Mouse (Mus musculus) limb, embryonic 14.5 days (tissue): Measurements from ENCODE around the gene Eif3m. TPM values are rescaled to one million over a fixed set of nuclear protein-coding genes. Genes with fewer than 3 reads are reported as not detected.

Experiments
- ATAC-seq: fragments of 200-750 bp; cut with Nextera tagmentation; 2 replicates; pipeline ENCODE4 v1.8.0; 2017; ENCODE audit warnings: low read depth, moderate number of reproducible peaks, moderate TSS enrichment; ENCODE audit not compliant: low FRiP score
- DNase-seq: peaks from one replicate; pipeline ENCODE4 v3.0.0-alpha.2; 2015; ENCODE audit warnings: low spot score
- H3K27ac ChIP-seq: fragments of 300-500 bp; sonication (generic); replicated peaks from 2 replicates; pipeline ENCODE4 v1.5.1; 2014; ENCODE audit warnings: low read depth, mild to moderate bottlenecking, low read length, moderate library complexity, mixed read lengths
- H3K27me3 ChIP-seq: fragments of 300-500 bp; sonication (generic); 2 replicates; pipeline ENCODE4 v1.6.1; 2014; ENCODE audit warnings: low read length, mixed read lengths; ENCODE audit not compliant: control insufficient read depth, insufficient read depth
- H3K36me3 ChIP-seq: fragments of 300-500 bp; sonication (generic); 2 replicates; pipeline ENCODE4 v1.6.1; 2014; ENCODE audit warnings: mild to moderate bottlenecking, low read length, moderate library complexity, mixed read lengths; ENCODE audit not compliant: control insufficient read depth, insufficient read depth
- H3K4me1 ChIP-seq: fragments of 300-500 bp; sonication (generic); 2 replicates; pipeline ENCODE4 v1.6.1; 2014; ENCODE audit warnings: antibody characterized with exemption, low read length, mixed read lengths; ENCODE audit not compliant: control insufficient read depth, insufficient read depth
- H3K4me2 ChIP-seq: fragments of 300-500 bp; sonication (generic); replicated peaks from 2 replicates; pipeline ENCODE4 v1.6.1; 2014; ENCODE audit warnings: low read depth, mild to moderate bottlenecking, low read length, moderate library complexity; ENCODE audit not compliant: severe bottlenecking
- H3K4me3 ChIP-seq: fragments of 300-500 bp; sonication (generic); replicated peaks from 2 replicates; pipeline ENCODE4 v1.5.1; 2014; ENCODE audit warnings: low read length
- H3K9ac ChIP-seq: fragments of 300-500 bp; sonication (generic); 2 replicates; pipeline ENCODE4 v1.6.1; 2014; ENCODE audit warnings: mild to moderate bottlenecking, low read depth, low read length, moderate library complexity; ENCODE audit not compliant: severe bottlenecking
- H3K9me3 ChIP-seq: fragments of 300-500 bp; sonication (generic); 2 replicates; pipeline ENCODE4 v1.6.1; 2016; ENCODE audit warnings: low read length; ENCODE audit not compliant: control insufficient read depth
- POLR2A ChIP-seq: fragments of 200-500 bp; IDR thresholded peaks from 2 replicates; pipeline ENCODE4 v1.8.0; 2012; ENCODE audit warnings: inconsistent platforms, mild to moderate bottlenecking, moderate library complexity, borderline replicate concordance; ENCODE audit not compliant: insufficient read depth, insufficient read length; ENCODE audit errors: extremely low read depth
- WGBS: fragments of 180-500 bp; shearing (Covaris S2); extraction: QIAGEN DNeasy Blood & Tissue Kit; methylation state at CpG from one replicate; pipeline ENCODE4 v1.1.7; 2014; 5-methylcytosine and 5-hydroxymethylcytosine counted together
- polyA plus RNA-seq, 2 experiments: library from polyadenylated mRNA; depleted of rRNA in 1 of 2; stranded (reverse) in 1 of 2; unstranded in 1 of 2; fragments of >200 nt; fragmentation: Nextera tagmentation in 1 of 2; extraction: Ambion mirVana in 1 of 2; gene quantifications; 2 replicates each; pipeline versions ENCODE4 v1.2.1 to v1.2.3; 2012 to 2014

Eif3m gene
- polyA plus RNA-seq (2012; rRNA removed) = 109 and 145 TPM in 2 replicates
- polyA plus RNA-seq (2014; fragmentation: Nextera tagmentation; extraction: Ambion mirVana) = 292 and 297 TPM in 2 replicates

DNA sequence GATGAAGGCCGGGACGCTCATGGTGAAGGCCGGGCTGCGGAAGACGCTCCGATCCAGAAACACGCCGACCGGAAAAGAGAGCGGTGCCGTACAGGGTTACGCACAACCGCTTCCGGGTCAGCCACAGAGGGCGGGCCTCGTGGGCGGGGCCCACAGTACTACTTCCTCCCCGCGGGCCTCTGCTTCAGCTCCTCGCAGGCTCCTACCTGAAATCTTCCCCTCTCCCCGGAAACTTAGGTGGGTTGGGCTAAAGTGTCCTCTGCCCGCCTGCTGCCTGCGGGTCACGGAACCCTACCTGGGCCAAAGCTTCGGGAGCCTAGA, at the start of gene Eif3m:
Gene Eif3m, minus strand, starts transcription at position 114 of the 321 bp plus-strand sequence.
- Histone ChIP-seq H3K27ac (peak within 1 kb of the TSS; percentile 50; the same call in 1 of the 2 replicates), H3K4me3 (peak within 1 kb of the TSS; percentile 93), H3K9ac (peak within 1 kb of the TSS; percentile 92), H3K36me3 (peaks cover 17% of the 10 kb centered on the region), H3K4me1 (peaks cover 8% of the 10 kb centered on the region), H3K27me3 (no peaks in the 10 kb centered on the region), H3K4me2 (peak within 1 kb of the TSS; percentile 80), H3K9me3 (no peaks in the 10 kb centered on the region)
- WGBS = 0% methylated on average over 21 of the region's 25 CpGs
- ATAC-seq = peak; percentile 100
- TF ChIP-seq POLR2A = no peak
- DNase-seq = peak; percentile 96

DNA sequence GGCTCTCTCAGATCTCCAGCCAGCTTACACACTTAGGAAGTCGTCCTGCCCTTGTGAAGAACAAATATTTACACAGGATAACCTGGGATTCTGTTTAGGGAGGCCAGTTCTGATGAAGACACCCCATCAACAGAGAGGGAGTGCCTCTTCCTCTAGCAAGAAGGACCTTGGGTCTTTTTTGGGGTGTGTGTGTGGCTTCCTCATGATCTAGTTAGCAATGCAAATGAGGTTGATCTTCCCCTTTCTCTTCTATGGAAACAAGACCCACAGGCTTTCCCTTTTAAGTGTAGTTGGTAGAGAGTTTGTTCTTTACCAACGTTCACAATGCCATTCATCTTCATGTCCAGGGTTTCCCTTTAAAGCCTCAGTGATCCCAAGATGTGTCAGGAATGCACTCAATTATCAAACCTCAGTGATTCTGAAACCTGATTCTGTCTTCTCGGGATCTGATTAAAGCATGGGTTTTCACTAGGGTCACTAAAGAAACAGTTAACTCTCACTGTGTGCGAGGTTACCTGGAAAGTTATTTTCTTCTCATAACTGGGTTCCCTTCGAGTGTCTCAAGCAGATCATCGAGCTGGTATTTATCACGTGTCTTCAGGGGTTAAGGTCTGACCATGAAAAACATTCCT, 46.0 kb upstream of the Eif3m start:
- ATAC-seq (no peak), DNase-seq (no peak)
- Histone ChIP-seq H3K9ac (no peak overlapping the region), H3K27ac (no peak overlapping the region), H3K4me2 (no peak overlapping the region), H3K36me3 (no peaks in the 10 kb centered on the region), H3K27me3 (no peaks in the 10 kb centered on the region), H3K9me3 (no peaks in the 10 kb centered on the region), H3K4me3 (no peak overlapping the region), H3K4me1 (no peaks in the 10 kb centered on the region)
- no peak for TF ChIP-seq POLR2A
- WGBS = 47% methylated on average over 7 of the region's 7 CpGs

DNA sequence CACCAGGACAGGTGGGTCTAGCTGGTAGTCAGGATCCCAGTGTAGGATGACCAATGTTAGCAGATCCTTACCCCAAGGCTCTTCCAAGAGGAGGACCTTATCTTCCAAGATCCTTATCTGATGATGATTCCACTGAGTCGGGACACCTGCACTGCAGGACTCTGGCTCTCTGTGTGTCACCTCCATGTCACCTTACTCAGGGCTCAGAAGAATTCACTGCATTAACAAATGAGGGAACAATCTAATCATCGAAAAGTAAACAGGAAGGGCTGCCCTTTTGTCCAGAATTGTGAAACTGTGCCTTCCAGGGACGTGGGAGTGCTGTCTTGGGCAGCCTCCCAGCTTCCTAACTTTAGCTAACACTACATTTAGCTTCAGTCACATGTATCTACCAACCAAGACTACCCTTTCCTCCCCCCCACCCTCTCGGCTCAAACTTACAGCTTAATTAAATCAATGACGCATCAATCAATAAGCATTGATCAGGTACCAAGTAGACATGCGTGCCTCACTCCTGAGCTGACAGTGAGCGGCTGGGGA, 41.8 kb upstream of the Eif3m start:
- no peak overlapping the region for H3K4me3 ChIP-seq
- DNase-seq (no peak), ATAC-seq (no peak)
- H3K9me3 ChIP-seq = no peaks in the 10 kb centered on the region
- H3K4me2 ChIP-seq = no peak overlapping the region
- no peak for TF ChIP-seq POLR2A
- H3K9ac ChIP-seq = no peak overlapping the region
- WGBS = 75% methylated on average over 7 of the region's 7 CpGs
- H3K36me3 ChIP-seq = no peaks in the 10 kb centered on the region
- no peaks in the 10 kb centered on the region for H3K4me1 ChIP-seq
- no peaks in the 10 kb centered on the region for H3K27me3 ChIP-seq
- no peak overlapping the region for H3K27ac ChIP-seq

DNA sequence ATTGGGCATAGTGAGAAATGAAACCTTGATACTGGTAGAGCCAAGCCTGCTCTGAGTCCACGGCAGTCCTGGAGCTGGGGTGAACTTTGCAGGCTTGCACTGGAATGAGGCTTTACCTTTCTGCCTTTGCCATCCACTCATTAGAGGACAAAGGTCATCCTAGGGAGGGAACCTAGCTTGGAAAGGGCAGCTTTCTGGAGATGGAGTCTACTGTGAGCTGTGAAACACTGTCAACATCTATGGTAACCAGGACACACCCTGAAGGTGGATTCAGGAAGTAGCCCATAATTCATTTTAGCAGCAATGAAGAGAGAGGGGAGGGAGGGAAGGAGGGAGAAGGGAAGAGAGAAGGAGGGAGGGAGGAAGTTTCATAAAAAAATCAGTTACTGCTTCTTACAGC, 38.6 kb upstream of the Eif3m start:
- no peaks in the 10 kb centered on the region for H3K4me1 ChIP-seq
- H3K27ac ChIP-seq = no peak overlapping the region
- DNase-seq = no peak
- WGBS = 75% methylated on average over 1 of the region's 1 CpGs
- no peaks in the 10 kb centered on the region for H3K9me3 ChIP-seq
- no peaks in the 10 kb centered on the region for H3K27me3 ChIP-seq
- TF ChIP-seq POLR2A = no peak
- ATAC-seq = no peak
- H3K9ac ChIP-seq = no peak overlapping the region
- no peaks in the 10 kb centered on the region for H3K36me3 ChIP-seq
- no peak overlapping the region for H3K4me3 ChIP-seq
- H3K4me2 ChIP-seq = no peak overlapping the region

DNA sequence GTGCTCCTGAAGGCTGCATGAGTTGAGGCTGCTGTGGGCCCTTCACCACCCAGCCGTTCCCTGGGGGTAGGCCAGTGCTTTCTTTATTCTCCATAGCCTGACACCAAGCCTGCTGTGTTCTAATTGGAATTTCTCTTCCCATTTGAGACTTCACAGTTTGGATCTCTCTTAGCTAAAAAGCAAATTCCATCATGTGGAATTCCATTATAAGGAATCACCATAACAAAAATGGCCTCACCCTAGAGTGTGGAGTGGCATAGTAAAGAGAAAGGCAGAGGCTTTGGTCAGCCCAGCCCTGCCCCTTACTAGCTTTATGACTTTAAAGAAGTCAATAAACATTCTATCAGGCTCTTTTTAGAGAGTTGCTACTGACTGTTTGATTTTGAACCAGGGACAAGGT, 31.4 kb upstream of the Eif3m start:
- TF ChIP-seq POLR2A = no peak
- no peaks in the 10 kb centered on the region for H3K27me3 ChIP-seq
- no peaks in the 10 kb centered on the region for H3K36me3 ChIP-seq
- WGBS = 46% methylated on average over 1 of the region's 1 CpGs
- no peaks in the 10 kb centered on the region for H3K4me1 ChIP-seq
- no peak overlapping the region for H3K27ac ChIP-seq
- DNase-seq (no peak), ATAC-seq (no peak)
- no peaks in the 10 kb centered on the region for H3K9me3 ChIP-seq
- H3K9ac ChIP-seq = no peak overlapping the region
- no peak overlapping the region for H3K4me2 ChIP-seq
- no peak overlapping the region for H3K4me3 ChIP-seq
